Mouse (Mus musculus) yolk sac, embryonic 10.5 days (tissue): ENCODE data around the gene Nfu1.

ENCODE experiments used
- DNase-seq: peaks from one replicate; pipeline ENCODE4 v3.0.0-alpha.2; 2017; ENCODE audit warnings: low spot score

Gene Nfu1

DNA sequence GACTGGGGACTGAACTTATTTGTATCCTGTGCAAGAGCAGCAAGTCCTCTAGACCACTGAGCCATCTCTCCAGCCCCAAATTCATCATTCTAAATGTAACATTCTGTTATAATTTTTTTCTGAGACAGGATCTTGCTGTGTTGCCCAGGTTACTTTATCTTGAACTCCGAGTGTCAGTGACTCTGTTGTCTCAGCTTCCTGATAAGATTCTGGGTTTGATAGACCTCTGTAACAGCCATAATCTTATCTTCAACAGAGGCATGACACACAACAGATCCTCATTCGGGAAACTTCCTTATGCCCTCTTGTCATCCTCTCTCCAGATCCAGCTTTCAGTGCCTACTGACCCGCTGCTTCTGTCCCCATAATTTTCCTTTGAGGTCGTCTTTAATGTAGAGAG lies 63.7 kb downstream of the Nfu1 start:
- DNase-seq, result no peak

DNA sequence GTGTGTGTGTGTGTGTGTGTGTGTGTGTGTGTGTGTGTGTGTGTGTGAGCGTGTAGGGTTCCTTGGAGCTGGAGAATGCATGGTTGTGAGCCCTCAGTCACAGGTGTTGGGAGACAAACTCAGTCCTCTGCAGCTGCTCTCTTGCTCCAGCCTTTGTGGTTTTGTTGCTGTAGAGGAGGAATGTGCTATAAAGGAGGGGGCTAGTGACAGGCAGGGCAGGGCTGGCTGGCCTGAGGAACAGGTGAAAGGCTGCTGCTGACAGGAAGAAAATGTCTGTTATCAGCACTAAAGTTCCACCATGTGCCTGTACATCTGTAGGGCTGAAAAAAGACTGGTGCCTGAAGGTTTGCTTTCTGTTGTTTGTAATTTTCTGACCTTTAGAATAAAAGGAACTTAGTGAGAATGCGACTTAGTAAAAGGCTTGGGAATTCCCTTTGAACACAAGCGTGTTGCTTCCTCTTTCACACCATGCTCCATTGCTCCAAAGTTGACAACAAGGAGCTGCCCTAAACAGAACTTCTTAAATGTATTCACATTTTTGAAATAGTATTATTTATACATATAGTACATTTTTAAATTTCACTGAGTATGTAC lies 66.2 kb downstream of the Nfu1 start:
- peak; percentile 55 for DNase-seq
